Mouse (Mus musculus) right cerebral cortex, postnatal 10 days (tissue): ENCODE results near the gene Tnfrsf1b.
A peak's percentile ranks its signal among the peaks of the same experiment; 100 is the strongest.

Source experiments
- DNase-seq, 2 experiments: peaks; one replicate each; pipeline ENCODE4 v3.0.0; 2021; ENCODE audit warnings: low spot score in 2 of 2

Gene Tnfrsf1b

GRCm38 (mm10) chr4:145257751-145258434 lies 11.2 kb upstream of the Tnfrsf1b start:
- DNase-seq: no peak

DNA sequence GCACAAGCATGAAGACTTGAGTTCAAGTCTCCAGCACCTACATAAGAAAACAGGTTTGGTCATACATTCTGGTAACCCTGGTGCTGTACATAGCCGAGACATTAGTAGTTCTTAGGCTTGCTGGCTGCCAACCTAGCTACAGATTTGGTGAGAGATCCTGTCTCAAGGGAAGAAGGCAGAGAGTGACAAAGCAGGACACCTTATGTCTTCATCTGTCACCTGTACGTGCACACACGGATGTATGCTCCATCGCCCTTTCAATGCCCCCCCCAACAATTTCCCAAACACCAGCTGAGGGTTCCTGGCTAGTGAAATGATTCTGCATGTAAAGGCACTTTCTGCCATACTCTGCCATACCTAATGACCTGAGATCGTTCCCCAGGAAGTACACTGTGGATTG lies 9.5 kb upstream of the Tnfrsf1b start:
- no peak for DNase-seq

DNA sequence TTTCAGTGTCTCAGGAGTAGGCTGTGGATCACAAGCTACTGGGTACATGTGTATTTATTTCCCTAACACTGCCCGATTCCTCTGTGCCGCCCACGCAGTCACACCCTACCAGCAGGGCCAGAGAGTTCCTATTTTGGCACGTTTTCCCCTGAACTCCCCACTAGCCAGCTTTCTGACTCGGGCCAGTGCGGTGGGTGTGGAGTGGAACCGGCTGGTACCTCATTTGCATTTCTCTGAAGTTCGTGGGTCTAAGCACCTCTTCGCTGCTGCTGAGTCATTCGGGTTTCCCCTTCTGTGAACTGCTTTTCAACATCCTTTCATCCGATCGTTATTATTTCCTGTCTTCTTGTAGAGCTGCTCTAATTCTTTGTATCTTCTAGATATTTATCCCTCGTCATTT lies 7.7 kb upstream of the Tnfrsf1b start:
- no peak for DNase-seq

DNA sequence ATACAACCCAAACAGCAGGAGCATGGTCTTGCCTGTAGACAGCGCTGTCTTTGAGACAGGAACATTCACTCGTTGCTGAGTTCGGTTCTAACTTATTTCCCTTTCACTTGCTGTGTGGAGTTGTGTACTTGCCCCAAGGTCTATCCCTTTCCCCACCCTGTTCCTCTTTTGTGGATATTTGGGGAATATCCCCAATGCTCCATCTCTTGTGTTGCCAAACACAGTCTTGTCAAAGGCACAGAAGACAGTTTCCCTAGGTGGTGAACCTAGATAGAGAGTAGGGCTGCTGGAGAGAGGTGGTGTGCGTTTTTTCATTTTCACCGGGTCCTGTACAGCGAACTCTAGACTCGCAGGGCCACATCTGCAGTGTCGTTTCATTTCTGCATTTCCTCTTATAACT lies 5.9 kb upstream of the Tnfrsf1b start:
- no peak for DNase-seq

GRCm38 (mm10) chr4:145251546-145251945 lies 4.9 kb upstream of the Tnfrsf1b start:
- no peak for DNase-seq

DNA sequence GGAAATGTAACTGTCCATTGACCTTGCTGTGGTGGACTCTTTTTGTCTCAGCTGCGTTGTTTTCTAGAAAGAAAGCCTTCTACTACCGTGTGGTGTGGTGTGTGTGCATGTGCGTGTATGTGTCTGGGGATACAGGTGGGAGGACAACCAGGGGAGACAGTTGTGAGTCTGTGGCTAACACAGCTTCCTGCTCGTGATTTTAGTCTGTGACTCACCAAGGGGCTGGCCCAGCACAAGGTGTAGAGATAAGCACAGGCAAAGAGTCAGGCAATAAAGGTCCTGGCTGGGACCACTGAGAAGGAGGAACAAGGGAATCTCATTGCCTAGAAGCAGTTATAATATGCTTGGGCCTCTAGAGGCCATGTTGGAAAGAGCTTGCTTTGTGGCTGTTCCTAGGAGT lies 3.3 kb upstream of the Tnfrsf1b start:
- no peak for DNase-seq

GRCm38 (mm10) chr4:145247556-145247955 lies 886 bp upstream of the Tnfrsf1b start:
- DNase-seq: no peak

GRCm38 (mm10) chr4:145245581-145245980 lies 1.1 kb downstream of the Tnfrsf1b start:
- no peak for DNase-seq

- DNase-seq: no peak
Observed at GRCm38 (mm10) chr4:145244676-145245075, 2.0 kb downstream of the Tnfrsf1b start.

DNA sequence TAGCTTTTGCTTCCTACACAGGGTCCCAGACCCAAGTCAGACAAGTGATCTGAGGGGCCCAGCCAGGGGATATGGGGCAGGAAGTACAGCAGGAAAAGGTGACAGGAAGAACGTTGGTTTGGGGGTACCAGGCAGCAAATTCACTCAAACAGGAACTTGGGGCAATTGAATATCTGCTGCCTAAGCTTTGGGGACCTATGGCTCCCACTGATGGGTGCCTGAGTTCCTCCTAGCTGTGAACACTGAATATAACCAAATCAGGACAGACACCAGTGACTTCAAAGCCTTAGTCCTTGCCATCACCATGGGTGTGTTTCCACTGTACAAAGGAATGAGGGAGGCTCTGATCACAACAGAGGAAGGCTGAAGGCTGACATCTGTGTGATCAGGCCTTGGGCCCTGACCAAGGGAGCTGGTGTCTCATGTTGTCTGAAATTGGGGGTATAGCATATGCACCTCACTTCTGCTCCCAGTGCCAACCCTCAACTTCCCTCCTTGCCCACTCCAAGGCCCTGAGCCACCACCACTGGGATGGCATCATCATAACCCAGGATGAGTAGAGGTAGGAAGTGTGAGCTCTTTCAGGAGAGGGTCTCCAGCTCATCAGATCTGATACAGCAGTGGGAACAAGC lies 3.8 kb downstream of the Tnfrsf1b start:
- no peak for DNase-seq

DNA sequence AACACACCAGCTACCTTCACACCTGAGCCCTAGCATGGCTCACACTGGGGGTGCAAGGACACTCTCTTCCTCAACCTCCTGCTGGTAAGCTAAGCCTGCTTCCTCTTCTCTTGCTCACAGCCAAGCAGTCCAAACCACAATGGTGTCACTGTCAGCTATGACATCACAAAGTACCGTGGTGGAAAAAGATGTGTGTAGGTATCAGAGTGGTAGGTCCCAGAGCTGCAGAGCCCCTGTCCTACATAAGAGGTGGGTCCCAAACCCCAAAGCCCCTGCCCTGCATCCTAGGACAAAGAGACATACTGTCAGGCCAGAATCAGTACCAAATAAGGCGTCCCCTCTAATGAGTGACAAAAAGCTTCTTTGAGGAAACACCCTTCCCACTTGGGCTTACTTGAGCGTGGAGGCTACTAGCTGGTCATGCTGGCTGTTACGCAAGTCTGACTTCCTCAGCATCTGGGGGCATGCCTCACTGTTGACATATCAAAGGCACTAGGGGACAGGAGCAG lies 5.9 kb downstream of the Tnfrsf1b start:
- peak in 1 of 2 experiments; percentile 36 for DNase-seq

- DNase-seq: peak; percentile 77 to 79
Observed at GRCm38 (mm10) chr4:145239049-145239830, 7.4 kb downstream of the Tnfrsf1b start.

DNA sequence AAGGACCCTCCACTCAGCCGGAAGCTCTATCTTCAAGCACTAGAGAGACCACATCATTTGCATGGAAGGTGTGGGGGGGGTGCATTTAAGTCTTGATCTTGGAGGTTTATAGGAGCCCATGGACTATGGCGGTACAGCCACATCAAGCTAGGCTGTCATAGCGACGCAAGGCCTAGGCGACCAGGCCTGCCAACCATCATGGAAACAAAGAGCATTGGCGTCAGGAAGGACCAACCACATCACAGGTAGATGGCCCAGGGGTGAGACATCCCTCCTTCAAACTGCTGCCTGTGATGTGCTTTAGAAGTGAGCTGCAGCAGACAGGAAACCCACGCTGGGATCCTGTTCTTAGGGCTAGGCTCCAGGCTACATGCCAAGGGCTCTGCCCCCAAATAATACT lies 10.6 kb downstream of the Tnfrsf1b start:
- no peak for DNase-seq

GRCm38 (mm10) chr4:145233487-145234228 lies 13.0 kb downstream of the Tnfrsf1b start:
- DNase-seq: no peak

GRCm38 (mm10) chr4:145231732-145232131 lies 14.9 kb downstream of the Tnfrsf1b start:
- DNase-seq: peak in 1 of 2 experiments; percentile 34

GRCm38 (mm10) chr4:145230647-145231046 lies 16.0 kb downstream of the Tnfrsf1b start:
- no peak for DNase-seq

DNA sequence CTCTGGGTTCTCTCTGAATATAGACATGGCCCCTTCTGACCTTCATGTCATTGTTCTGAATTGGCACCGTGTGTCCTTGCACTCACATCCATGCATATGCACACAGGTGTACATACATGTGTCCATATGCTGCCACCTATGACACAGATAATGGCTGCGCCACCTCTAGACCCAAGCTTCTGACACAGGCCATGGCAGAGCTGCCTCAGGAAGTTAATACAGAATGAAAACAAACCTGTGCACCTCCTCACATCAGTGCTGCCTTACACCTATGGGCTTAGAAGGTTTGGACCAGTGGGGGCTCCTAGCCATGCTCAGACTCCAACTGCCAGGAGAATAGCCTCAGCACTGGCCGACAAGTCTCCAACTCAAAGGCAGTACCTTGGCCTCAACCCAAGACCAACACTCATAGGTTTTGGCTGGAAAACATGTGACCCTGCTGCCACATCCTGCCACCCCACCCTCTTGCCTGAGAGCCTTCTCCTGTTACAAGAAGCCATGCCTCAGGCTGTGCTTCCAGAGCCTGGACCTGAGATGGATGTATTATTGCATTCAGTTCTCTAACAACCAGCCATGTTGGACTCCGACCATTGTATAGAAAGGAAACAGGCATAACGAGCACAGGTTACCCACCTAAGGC lies 17.0 kb downstream of the Tnfrsf1b start:
- DNase-seq: no peak

DNA sequence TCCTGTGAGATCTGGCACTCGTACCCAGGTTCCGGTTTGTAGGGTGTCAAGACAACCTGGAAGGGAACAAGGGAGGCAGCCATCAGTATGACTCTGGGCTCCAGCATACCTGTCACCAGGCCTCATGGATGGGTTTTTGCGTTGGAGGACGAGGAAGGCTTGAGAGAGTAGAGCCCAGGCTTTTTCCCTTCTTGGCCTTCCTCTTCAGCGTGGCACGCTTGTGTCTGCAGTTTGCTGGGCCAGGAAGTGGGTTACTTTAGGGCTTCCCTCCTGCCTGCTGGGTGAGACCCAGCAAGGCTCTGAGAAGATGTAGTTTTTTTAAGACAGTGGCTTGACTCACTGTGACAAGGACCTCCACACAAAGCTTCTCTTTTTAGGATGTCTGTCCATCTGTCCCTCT lies 17.6 kb downstream of the Tnfrsf1b start:
- no peak for DNase-seq

DNA sequence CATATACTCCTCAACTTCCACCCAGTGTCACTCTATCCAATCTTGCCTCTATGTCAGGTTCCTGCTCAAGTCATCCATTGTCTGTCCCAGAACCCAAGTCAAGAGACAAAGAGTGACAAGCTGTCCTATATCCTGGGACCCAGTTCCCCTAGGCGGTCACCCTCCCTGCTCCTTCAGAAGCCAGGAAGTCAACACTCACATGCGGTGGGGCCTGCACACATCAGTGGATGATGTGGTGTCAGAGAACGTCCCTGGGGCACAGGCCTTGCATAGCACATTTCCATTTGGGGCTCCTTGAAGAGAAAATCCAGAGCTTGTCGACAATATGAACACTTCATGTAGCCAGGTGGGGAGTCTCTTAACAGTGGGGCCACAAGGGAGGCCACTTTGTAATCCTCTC lies 22.1 kb downstream of the Tnfrsf1b start:
- DNase-seq: no peak

DNA sequence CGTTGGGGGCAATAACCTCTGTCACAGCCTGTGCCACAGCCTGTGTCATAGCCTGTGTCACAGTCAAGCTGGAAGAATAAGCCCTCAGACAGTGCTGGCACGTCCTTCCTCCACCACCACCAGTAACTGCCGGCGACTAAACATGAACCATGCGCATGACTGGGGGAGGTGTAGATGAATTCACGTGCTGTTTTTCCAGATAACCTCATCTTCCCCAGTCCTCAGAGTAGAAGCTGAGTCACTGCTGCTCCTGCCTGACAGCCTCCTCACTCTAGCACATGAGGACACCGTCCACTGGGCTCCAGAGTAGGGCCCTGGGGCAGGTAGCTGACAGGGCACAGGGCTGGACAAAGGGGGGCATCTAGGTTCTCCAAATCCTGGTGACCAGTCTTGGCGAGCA lies 24.6 kb downstream of the Tnfrsf1b start:
- DNase-seq: no peak

DNA sequence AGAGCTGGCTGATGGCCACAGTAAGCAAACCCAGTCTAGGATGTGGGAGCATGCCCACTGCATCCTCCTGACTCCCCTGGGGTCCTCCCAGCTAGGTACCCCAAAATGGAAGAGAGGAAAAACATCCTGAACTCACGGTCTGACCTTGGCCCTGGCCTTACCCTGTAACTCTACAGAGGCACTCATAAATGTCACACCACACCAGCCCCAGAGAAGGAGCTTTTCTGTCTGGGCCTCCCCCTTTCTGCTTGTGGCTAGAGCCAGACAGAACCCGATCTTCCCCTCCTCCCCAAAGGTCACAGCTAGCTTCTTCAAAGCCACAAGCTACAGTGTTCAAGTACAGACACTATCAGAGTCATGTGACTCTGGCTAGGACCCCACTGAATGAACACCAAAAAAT lies 25.3 kb downstream of the Tnfrsf1b start:
- no peak for DNase-seq
